Mouse (Mus musculus) bone marrow macrophage, adult 2 months (primary cell): ENCODE measurements around the gene Olfr1509. TPM values are rescaled to one million over a fixed set of nuclear protein-coding genes. Genes with fewer than 3 reads are reported as not detected.
"Not testable (repeated sequence)": the region's sequence is repeated elsewhere in the genome, so short reads cannot be mapped to it uniquely, and the experiment has no call there.

Source experiments
- H3K27ac ChIP-seq: 2 replicates; pipeline ENCODE4 v1.5.1; 2012; ENCODE audit warnings: low read depth, low read length; ENCODE audit not compliant: insufficient read depth
- H3K4me1 ChIP-seq: 2 replicates; pipeline ENCODE4 v1.6.1; 2012; ENCODE audit warnings: low read length; ENCODE audit not compliant: control insufficient read depth, insufficient read depth
- H3K4me3 ChIP-seq: 2 replicates; pipeline ENCODE4 v1.5.1; 2012; ENCODE audit warnings: mild to moderate bottlenecking, low read length, moderate library complexity; ENCODE audit not compliant: insufficient read depth
- CTCF ChIP-seq: IDR thresholded peaks from 2 replicates; pipeline ENCODE4 v1.5.1; 2012; ENCODE audit warnings: low read depth, mild to moderate bottlenecking, low read length, moderate library complexity
- POLR2A ChIP-seq: IDR thresholded peaks from 2 replicates; pipeline ENCODE4 v1.6.1; 2012; ENCODE audit warnings: mild to moderate bottlenecking, low read depth, low read length, borderline replicate concordance
- polyA plus RNA-seq: library from polyadenylated mRNA; stranded (reverse); fragments of >200 nt; gene quantifications from 2 replicates; pipeline ENCODE4 v1.2.4, GENCODE M21; 2012; ENCODE audit not compliant: missing spikeins, insufficient read depth, insufficient read length

The Olfr1509 gene
- not detected in 2 replicates for polyA plus RNA-seq

- H3K27ac ChIP-seq, result no peak within 1 kb of the TSS
- no peak for TF ChIP-seq CTCF
- no peak for TF ChIP-seq POLR2A
- no peaks in the 10 kb centered on the region for H3K4me1 ChIP-seq
- no peak within 1 kb of the TSS for H3K4me3 ChIP-seq
Measured at GRCm38 (mm10) chr14:52442690-52443089, at the start of gene Olfr1509. TSS of gene Olfr1509 (plus strand) at chr14:52442990.

- no peak within 1 kb of the TSS for H3K4me3 ChIP-seq
- TF ChIP-seq CTCF (no peak), POLR2A (no peak)
- no peak within 1 kb of the TSS for H3K27ac ChIP-seq
- no peaks in the 10 kb centered on the region for H3K4me1 ChIP-seq
Measured at GRCm38 (mm10) chr14:52397279-52397678, 45.5 kb upstream of the Olfr1509 start, which contains the start of gene Olfr1511. TSS of gene Olfr1511 (minus strand) at chr14:52397379.

- not testable (repeated sequence) for H3K4me3 ChIP-seq, H3K27ac ChIP-seq, H3K4me1 ChIP-seq
Measured at GRCm38 (mm10) chr14:52410142-52410919, 32.5 kb upstream of the Olfr1509 start.

GRCm38 (mm10) chr14:52414273-52414672, 28.5 kb upstream of the Olfr1509 start, which contains the start of gene Olfr1510:
TSS of gene Olfr1510 (minus strand) at chr14:52414373.
- H3K27ac ChIP-seq, result no peak within 1 kb of the TSS
- no peak within 1 kb of the TSS for H3K4me3 ChIP-seq
- TF ChIP-seq POLR2A, result no peak
- no peak for TF ChIP-seq CTCF
- no peaks in the 10 kb centered on the region for H3K4me1 ChIP-seq

DNA sequence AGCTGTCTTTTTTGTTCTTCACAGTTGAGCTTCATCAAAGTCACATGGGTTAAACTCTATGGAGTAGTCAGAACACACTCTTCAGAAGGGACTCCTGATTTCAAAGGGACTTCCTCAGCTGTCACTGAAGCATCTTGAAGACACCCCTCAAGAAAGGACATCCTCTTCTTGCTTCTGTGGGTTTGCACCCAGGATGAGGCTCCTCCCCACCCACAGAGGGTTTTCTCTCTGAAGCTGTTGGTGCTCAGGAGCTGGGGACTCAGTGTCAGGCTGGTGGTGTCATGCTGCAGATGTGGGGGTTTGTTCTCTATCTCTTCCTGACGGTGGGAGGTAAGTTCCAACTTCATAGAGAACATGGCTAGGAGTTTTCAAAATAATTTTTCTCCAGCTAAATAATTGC, 15.1 kb upstream of the Olfr1509 start:
- Histone ChIP-seq H3K4me1 (no peaks in the 10 kb centered on the region), H3K27ac (no peak overlapping the region), H3K4me3 (no peak overlapping the region)
- TF ChIP-seq CTCF (no peak), POLR2A (no peak)

- no peak for TF ChIP-seq CTCF
- TF ChIP-seq POLR2A, result no peak
- Histone ChIP-seq H3K27ac (no peak overlapping the region), H3K4me3 (no peak overlapping the region), H3K4me1 (no peaks in the 10 kb centered on the region)
Measured at GRCm38 (mm10) chr14:52451138-52451537, 8.3 kb downstream of the Olfr1509 start.

DNA sequence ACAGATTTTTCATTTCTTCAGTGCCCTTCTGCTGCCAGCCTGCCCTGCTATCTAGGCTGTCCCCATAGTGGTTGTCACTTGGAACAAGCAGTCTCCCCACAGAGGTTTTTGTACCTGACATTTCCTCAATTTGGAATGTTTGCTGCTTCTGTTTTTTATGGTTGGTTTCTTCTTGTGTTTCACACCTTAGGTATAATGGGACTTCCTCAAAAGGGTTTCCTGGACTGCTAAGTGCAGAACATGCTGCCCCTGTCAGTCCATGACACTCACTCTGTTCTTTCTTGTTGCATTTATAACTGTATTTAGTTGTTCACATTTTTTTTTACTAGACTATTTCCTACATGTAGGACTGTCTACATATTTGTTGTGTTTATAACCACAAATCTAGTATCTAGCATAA, 19.1 kb downstream of the Olfr1509 start:
- Histone ChIP-seq H3K27ac (no peak overlapping the region), H3K4me3 (no peak overlapping the region), H3K4me1 (no peaks in the 10 kb centered on the region)
- TF ChIP-seq POLR2A (no peak), CTCF (no peak)

- no peak overlapping the region for H3K27ac ChIP-seq
- H3K4me1 ChIP-seq, result no peaks in the 10 kb centered on the region
- H3K4me3 ChIP-seq, result no peak overlapping the region
- no peak for TF ChIP-seq POLR2A
- no peak for TF ChIP-seq CTCF
Measured at GRCm38 (mm10) chr14:52465738-52466137, 22.9 kb downstream of the Olfr1509 start.

GRCm38 (mm10) chr14:52467395-52467794, 24.6 kb downstream of the Olfr1509 start, which contains the start of gene Olfr1508:
TSS of gene Olfr1508 (minus strand) at chr14:52467495.
- no peak for TF ChIP-seq CTCF
- no peak for TF ChIP-seq POLR2A
- no peaks in the 10 kb centered on the region for H3K4me1 ChIP-seq
- no peak within 1 kb of the TSS for H3K27ac ChIP-seq
- H3K4me3 ChIP-seq, result no peak within 1 kb of the TSS

DNA sequence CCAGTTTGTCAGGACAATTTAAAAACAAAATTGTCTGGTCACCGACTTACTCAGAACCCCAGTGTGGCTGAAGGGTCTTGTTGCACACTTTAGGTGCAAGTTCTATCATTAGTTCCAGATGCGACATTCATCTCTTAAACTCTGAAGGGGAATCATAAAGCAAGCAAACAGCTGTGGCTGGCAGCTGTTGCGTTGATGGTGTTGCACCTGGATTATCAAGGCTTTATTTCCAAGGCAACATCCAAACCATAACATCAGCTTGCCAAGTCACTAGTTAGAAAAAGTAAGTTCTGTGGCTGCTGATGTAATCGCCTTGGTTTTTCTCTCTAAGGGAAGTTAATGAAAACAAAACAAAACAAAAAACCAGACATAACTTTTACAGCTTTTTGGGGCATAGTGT, 52.7 kb downstream of the Olfr1509 start, which contains the start of gene Olfr1507:
TSS of gene Olfr1507 (minus strand) at position 234 of the 400 bp plus-strand sequence.
- Histone ChIP-seq H3K4me3 (no peak within 1 kb of the TSS), H3K4me1 (no peaks in the 10 kb centered on the region), H3K27ac (no peak within 1 kb of the TSS)
- TF ChIP-seq CTCF (no peak), POLR2A (no peak)

Other genes starting within 250 kb of the Olfr1509 start
- gene Supt16, start 245.6 kb upstream of the Olfr1509 start, polyA plus RNA-seq, result 52.0 and 52.9 TPM in 2 replicates
- gene Chd8, start 185.2 kb upstream of the Olfr1509 start, polyA plus RNA-seq, result 82.6 and 83.6 TPM in 2 replicates
- gene Tox4, start 163.8 kb upstream of the Olfr1509 start, polyA plus RNA-seq, result 39.0 and 39.2 TPM in 2 replicates
- gene Rab2b, start 163.4 kb upstream of the Olfr1509 start, polyA plus RNA-seq, result 17.6 and 20.0 TPM in 2 replicates
- 31.8 and 34.2 TPM in 2 replicates for gene Mettl3, start 137.9 kb upstream of the Olfr1509 start, polyA plus RNA-seq
- gene Sall2, start 114.2 kb upstream of the Olfr1509 start, polyA plus RNA-seq, result 0.67 and 0.95 TPM in 2 replicates
- not detected in 2 replicates for gene Olfr1513, start 86.6 kb upstream of the Olfr1509 start, polyA plus RNA-seq
- not detected in 2 replicates for gene Olfr1512, start 63.8 kb upstream of the Olfr1509 start, polyA plus RNA-seq
- gene Olfr1511, start 45.6 kb upstream of the Olfr1509 start, polyA plus RNA-seq, result not detected in 2 replicates
- gene Olfr1510, start 28.6 kb upstream of the Olfr1509 start, polyA plus RNA-seq, result not detected in 2 replicates
- not detected in 2 replicates for gene Olfr1508, start 24.5 kb downstream of the Olfr1509 start, polyA plus RNA-seq
- gene Olfr1507, start 52.8 kb downstream of the Olfr1509 start, polyA plus RNA-seq, result not detected in 2 replicates